Mouse (Mus musculus) adrenal gland, postnatal 14 days (tissue): ENCODE measurements around the gene Psg20. TPM values are rescaled to one million over a fixed set of nuclear protein-coding genes. Genes with fewer than 3 reads are reported as not detected.
"Not testable (repeated sequence)": the region's sequence is repeated elsewhere in the genome, so short reads cannot be mapped to it uniquely, and the experiment has no call there.

ENCODE experiments used
- DNase-seq: peaks from one replicate; pipeline ENCODE4 v3.0.0; 2021; ENCODE audit warnings: mixed read lengths
- long read RNA-seq, 2 experiments: library from polyadenylated mRNA; stranded (forward); transcript quantifications; one replicate each; pipeline ENCODE4 v2.0.0; 2021
- total RNA-seq: library from RNA; stranded (reverse); gene quantifications from 2 replicates; pipeline ENCODE4 v1.2.3, GENCODE M21; 2021

Gene Psg20
- total RNA-seq: not detected in 2 replicates
- long read RNA-seq, experiment 1: 0 reads
- long read RNA-seq, experiment 2: 0 reads

DNA sequence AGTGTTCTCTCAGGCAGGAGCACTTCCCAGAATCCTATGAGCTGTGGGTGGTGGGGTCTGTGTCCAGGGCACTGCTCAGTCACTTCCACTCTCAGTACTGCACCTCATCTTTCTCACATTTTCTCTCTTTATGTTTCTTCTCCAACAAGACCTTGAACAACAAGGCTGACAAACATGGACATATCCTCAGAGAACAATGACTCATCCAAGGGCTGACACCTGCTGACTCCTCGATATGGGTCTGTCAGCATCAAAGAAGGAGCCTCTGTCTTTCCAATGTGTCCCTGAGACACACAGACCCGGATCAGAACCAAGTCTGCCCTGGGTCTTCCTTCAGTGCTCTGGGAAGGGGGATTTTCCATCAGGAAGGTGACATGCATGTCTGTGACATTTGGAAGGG, at the start of gene Psg20:
Psg20 (minus strand) TSS at position 101 of the 400 bp plus-strand sequence.
- DNase-seq: no peak

DNA sequence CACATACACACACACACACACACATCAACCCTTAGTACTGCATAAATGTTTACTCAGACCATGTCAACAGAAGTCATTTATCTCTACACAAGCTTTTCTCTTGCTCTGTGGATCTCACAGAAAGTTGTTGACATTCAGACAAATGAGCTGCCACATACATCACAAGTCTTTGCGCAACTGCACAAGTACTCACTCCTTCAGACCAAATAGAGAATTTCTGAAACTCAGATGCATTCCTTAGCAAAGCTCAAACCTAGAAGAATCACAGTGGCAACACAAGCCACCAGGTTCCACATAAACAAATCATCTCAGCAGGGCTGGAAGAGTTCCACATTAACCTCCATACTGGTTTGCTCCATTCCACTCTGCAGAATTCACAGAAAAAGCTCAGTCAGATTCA, 48.5 kb upstream of the Psg20 start:
- no peak for DNase-seq

- no peak for DNase-seq
Measured at GRCm38 (mm10) chr7:18733111-18733510, 47.1 kb upstream of the Psg20 start.

DNA sequence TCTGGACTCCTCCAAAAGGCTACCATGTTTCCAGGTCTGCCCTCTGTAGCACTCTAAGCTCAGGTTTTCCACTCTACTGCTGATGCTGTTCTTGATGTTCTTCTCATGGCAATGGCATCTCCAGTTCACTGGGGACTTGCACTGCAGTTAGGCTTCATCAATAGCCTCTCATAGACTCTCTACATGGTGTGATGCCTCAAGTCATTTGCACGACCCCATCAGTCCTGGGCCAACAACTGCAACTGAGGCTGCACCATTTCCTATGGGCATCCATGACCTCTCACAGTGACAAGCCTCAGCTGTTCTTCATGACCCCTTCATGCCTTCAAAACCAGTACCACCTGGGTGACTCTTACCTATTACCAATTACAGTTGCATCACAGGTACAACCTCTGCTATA, 42.4 kb upstream of the Psg20 start:
- DNase-seq: no peak

DNA sequence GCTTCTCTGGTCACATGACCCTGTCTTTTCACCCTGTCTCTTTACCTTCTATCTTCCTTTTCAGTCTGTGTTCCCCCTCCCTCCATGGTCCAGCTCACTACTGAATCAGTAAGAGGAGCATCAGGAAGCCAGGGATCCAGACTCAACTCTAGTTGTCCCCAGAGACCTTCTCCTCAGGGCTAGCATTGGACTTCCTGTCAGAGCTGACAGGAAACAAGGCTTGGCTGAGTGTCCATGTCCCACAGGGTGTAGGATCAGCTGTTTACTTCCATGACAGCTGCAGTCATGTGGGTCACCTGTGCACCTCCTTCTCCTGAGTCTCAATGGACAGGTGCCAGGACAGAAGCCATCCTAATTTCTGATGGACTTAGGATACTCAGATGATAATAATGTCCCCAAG, 39.9 kb upstream of the Psg20 start:
- DNase-seq: not testable (repeated sequence)

GRCm38 (mm10) chr7:18724001-18724400, 38.0 kb upstream of the Psg20 start:
- DNase-seq: no peak

DNA sequence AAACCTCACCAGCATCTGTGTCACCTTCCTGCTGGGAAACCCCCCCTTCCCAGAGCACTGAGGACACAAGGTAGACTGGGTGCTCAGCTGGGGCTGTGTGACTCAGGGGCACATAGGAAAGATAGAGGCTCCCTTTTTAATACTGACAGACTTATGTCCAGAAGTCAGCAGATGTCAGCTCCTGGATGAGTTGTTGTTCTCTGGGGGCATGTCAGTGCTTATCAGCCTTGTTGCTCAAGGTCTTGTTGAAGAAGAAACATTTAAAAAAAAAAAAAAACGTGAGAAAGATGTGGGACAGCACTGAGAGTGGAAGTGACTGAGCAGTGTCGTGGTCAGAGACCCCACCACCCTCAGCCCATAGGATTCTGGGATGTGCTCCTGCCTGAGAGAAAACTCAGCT, 31.8 kb upstream of the Psg20 start, which contains the start of gene Psg22:
Psg22 (plus strand) TSS at position 301 of the 400 bp plus-strand sequence.
- DNase-seq: no peak

GRCm38 (mm10) chr7:18715546-18715945, 29.6 kb upstream of the Psg20 start:
- no peak for DNase-seq

GRCm38 (mm10) chr7:18710846-18711245, 24.9 kb upstream of the Psg20 start:
- no peak for DNase-seq

- not testable (repeated sequence) for DNase-seq
Measured at GRCm38 (mm10) chr7:18710331-18710730, 24.3 kb upstream of the Psg20 start.

- DNase-seq: no peak
Measured at GRCm38 (mm10) chr7:18685586-18685985, 399 bp downstream of the Psg20 start.

DNA sequence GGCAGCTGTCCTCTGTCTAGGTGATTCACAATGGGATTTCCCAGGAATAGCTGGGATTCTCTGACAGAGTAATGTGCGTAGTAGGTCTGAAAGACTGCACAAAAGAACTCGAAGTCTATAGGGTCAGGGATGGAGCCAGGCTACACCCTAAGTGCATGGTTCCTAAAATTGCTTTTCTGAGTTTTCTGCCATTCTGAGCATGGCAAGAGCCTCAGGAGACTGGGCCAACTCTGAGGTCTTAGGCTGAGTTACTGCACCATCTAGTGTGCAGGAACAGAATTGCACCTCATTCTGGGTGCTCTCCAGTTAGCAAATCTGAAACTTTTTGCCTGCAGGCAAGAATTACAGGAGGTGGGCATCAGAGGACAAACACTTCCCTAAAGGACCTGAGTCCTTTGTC, 6.2 kb downstream of the Psg20 start:
- peak; percentile 20 for DNase-seq

DNA sequence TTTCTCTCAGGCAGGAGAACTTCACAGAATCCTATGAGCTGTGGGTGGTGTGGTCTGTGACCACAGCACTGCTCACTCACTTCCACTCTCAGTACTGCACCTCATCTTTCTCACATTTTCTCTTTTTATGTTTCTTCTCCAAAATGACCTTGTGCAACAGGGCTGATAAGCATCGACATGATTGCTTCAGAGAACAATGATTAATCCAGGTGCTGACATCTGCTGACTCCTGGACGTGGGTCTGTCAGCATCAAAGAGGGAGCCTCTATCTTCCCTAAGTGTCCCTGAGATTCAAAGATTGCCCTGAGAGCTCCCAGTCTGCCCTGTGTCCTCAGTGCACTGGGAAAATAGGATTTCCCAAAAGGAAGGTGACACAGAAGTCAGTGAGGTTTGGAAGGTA, 29.4 kb downstream of the Psg20 start, which contains the start of gene Psg21:
Psg21 (minus strand) TSS at position 101 of the 400 bp plus-strand sequence.
- DNase-seq: not testable (repeated sequence)

GRCm38 (mm10) chr7:18626921-18627320, 59.1 kb downstream of the Psg20 start:
- DNase-seq: not testable (repeated sequence)

Other genes starting within 250 kb of the Psg20 start
- not detected in 2 replicates for gene Psg26, start 202.0 kb downstream of the Psg20 start, total RNA-seq
- not detected in 2 replicates for gene Psg25, start 153.9 kb downstream of the Psg20 start, total RNA-seq
- not detected in 2 replicates for gene Psg27, start 118.9 kb downstream of the Psg20 start, total RNA-seq
- gene Psg23, start 69.7 kb downstream of the Psg20 start, total RNA-seq: not detected in 2 replicates
- not detected in 2 replicates for gene Psg21, start 29.5 kb downstream of the Psg20 start, total RNA-seq
- gene Psg22, start 31.9 kb upstream of the Psg20 start, total RNA-seq: not detected in 2 replicates
- not detected in 2 replicates for gene Psg19, start 112.3 kb upstream of the Psg20 start, total RNA-seq
- not detected in 2 replicates for gene Psg17, start 135.4 kb upstream of the Psg20 start, total RNA-seq
- gene Mill2, start 153.8 kb upstream of the Psg20 start, total RNA-seq: 5.1 and 6.3 TPM in 2 replicates
- gene Pglyrp1, start 185.1 kb upstream of the Psg20 start, total RNA-seq: 2.3 and 4.5 TPM in 2 replicates
- 12.2 and 12.9 TPM in 2 replicates for gene Ccdc61, start 224.2 kb upstream of the Psg20 start, total RNA-seq
- 7.2 and 8.0 TPM in 2 replicates for gene Nova2, start 239.7 kb upstream of the Psg20 start, total RNA-seq